Mouse (Mus musculus): ENCODE data around the gene Misp.

DNA sequence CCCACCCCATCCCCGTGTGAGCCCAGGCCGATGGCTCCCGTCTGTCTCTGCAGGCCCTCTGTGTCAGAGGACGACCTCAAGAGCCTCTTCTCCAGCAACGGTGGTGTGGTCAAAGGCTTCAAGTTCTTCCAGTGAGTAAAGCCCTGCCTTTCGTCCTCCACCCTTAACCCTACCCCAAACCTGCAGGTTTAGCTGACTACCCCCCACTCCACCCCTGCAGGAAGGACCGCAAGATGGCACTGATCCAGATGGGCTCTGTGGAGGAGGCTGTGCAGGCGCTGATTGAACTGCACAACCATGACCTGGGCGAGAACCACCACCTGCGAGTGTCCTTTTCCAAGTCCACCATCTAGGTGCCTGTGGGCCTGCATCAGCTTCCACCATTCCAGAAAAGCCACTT is 42.1 kb downstream of the Misp start:
- TF ChIP-seq EP300 (IDR thresholded peaks at IDR 0.05) = no peak
- TF ChIP-seq CTCF (IDR thresholded peaks at IDR 0.05) = no peak
